In genomic region chr10:125996989-125997388, GRCm38 (mm10) we compare ENCODE assay signal across 11 mouse cellular contexts. TPM values are rescaled to one million over a fixed set of nuclear protein-coding genes. Genes with fewer than 3 reads are reported as not detected.
A peak's percentile ranks its signal among the peaks of the same experiment; 100 is the strongest.
DNase-seq lines count a peak whose midpoint lies in the region; ATAC-seq and TF ChIP-seq lines count a peak whose summit lies in the region.
"Had no signal": no experiment of that assay in that cellular context is flagged by ENCODE, and none has a peak within 500 bp of the region (broad histone marks: within the 10 kb centered on the region; RNA-seq: fewer than 3 reads in every experiment).

No protein-coding gene starts in this region.

- TF ChIP-seq CTCF in kidney, adult 2 months (conservative IDR thresholded peaks at IDR 0.05; ENCODE audit: insufficient read depth, insufficient read length, low read depth, low read length), result no peak
- TF ChIP-seq CTCF in midbrain, postnatal 0 days (IDR thresholded peaks at IDR 0.05), result no peak

- no peak for TF ChIP-seq POLR2A in kidney, adult 2 months (IDR thresholded peaks at IDR 0.05; ENCODE audit: low read depth, low read length)

- peak; percentile 65 for DNase-seq in kidney, adult 2 months
- peak; percentile 15 for DNase-seq in cerebellum, adult 9-10 months
- peak; percentile 78 for DNase-seq in hindbrain, embryonic 14.5 days (ENCODE audit: low spot score)
- peak; percentile 90 for DNase-seq in midbrain, postnatal 0 days (ENCODE audit: low spot score)
- DNase-seq in frontal cortex, postnatal 14 days (ENCODE audit: low spot score in 2 of 2), result no peak
- DNase-seq in right cerebral cortex, postnatal 25 days, result no peak
- no peak for DNase-seq in gastrocnemius, adult 18-20 months (ENCODE audit: low spot score)

- H3K27me3 ChIP-seq in kidney, adult 2 months (replicated peaks; ENCODE audit: control insufficient read depth, insufficient read depth, low read length), result no peaks in the 10 kb centered on the region
- no peaks in the 10 kb centered on the region for H3K27me3 ChIP-seq in kidney, embryonic 15.5 days
- H3K27me3 ChIP-seq in hindbrain, embryonic 14.5 days (ENCODE audit: control insufficient read depth, insufficient read depth, low read length), result no peaks in the 10 kb centered on the region
- no peaks in the 10 kb centered on the region for H3K27me3 ChIP-seq in midbrain, postnatal 0 days (ENCODE audit: insufficient read depth, low read length)
- H3K27me3 ChIP-seq: CH12.LX; limb, embryonic 15.5 days; megakaryocyte, embryonic 14.5 days had no signal

- no peak overlapping the region for H3K4me3 ChIP-seq in kidney, adult 2 months (ENCODE audit: insufficient read depth, low read depth, low read length)
- no peak overlapping the region for H3K4me3 ChIP-seq in kidney, embryonic 15.5 days (replicated peaks)
- no peak overlapping the region for H3K4me3 ChIP-seq in hindbrain, embryonic 14.5 days (replicated peaks; ENCODE audit: low read length)
- H3K4me3 ChIP-seq in midbrain, postnatal 0 days (ENCODE audit: low read depth, low read length), result no peak overlapping the region
- H3K4me3 ChIP-seq: limb, embryonic 15.5 days; megakaryocyte, embryonic 14.5 days had no signal

- H3K9me3 ChIP-seq in kidney, embryonic 15.5 days (replicated peaks), result no peaks in the 10 kb centered on the region
- no peaks in the 10 kb centered on the region for H3K9me3 ChIP-seq in hindbrain, embryonic 14.5 days (ENCODE audit: control insufficient read depth, low read length)
- no peaks in the 10 kb centered on the region for H3K9me3 ChIP-seq in midbrain, postnatal 0 days (ENCODE audit: low read length)
- H3K9me3 ChIP-seq: limb, embryonic 15.5 days had no signal

- WGBS in kidney, adult 2 months, result 42% methylated on average over 9 of the region's 9 CpGs
- WGBS in kidney, embryonic 15.5 days, result 76% methylated on average over 9 of the region's 9 CpGs
- whole genome bisulfite sequencing in hindbrain, embryonic 14.5 days, result 30% methylated on average over 9 of the region's 9 CpGs
- WGBS in midbrain, postnatal 0 days, result 26% methylated on average over 9 of the region's 9 CpGs

- H3K36me3 ChIP-seq in kidney, adult 2 months (ENCODE audit: control insufficient read depth, insufficient read depth, low read length), result no peaks in the 10 kb centered on the region; the same call in none of the 2 replicates
- peaks cover 65% of the 10 kb centered on the region for H3K36me3 ChIP-seq in kidney, embryonic 15.5 days
- no peaks in the 10 kb centered on the region for H3K36me3 ChIP-seq in hindbrain, embryonic 14.5 days (replicated peaks; ENCODE audit: control insufficient read depth, insufficient read depth)
- no peaks in the 10 kb centered on the region for H3K36me3 ChIP-seq in midbrain, postnatal 0 days (ENCODE audit: insufficient read depth, low read length)

- H3K9ac ChIP-seq in kidney, embryonic 15.5 days, result no peak overlapping the region
- H3K9ac ChIP-seq in hindbrain, embryonic 14.5 days, result no peak overlapping the region
- no peak overlapping the region for H3K9ac ChIP-seq in midbrain, postnatal 0 days (replicated peaks; ENCODE audit: low read length, poor library complexity, severe bottlenecking)
- H3K9ac ChIP-seq: limb, embryonic 15.5 days had no signal

- H3K27ac ChIP-seq in kidney, adult 2 months (ENCODE audit: insufficient read depth, low read depth, low read length), result no peak overlapping the region
- no peak overlapping the region for H3K27ac ChIP-seq in kidney, embryonic 15.5 days
- no peak overlapping the region for H3K27ac ChIP-seq in hindbrain, embryonic 14.5 days
- H3K27ac ChIP-seq in midbrain, postnatal 0 days (ENCODE audit: low read depth, low read length), result no peak overlapping the region
- H3K27ac ChIP-seq: limb, embryonic 15.5 days had no signal

- no peaks in the 10 kb centered on the region; the same call in 1 of the 2 replicates for H3K4me1 ChIP-seq in kidney, adult 2 months (ENCODE audit: control insufficient read depth, insufficient read depth, low read length)
- peaks cover 1% of the 10 kb centered on the region; the same call in 1 of the 2 replicates for H3K4me1 ChIP-seq in kidney, embryonic 15.5 days
- 0 out of 2 replicates have a peak, but pooled peaks cover under 1% of the 10 kb centered on the region for H3K4me1 ChIP-seq in hindbrain, embryonic 14.5 days (replicated peaks; ENCODE audit: control insufficient read depth, insufficient read depth, low read length)
- H3K4me1 ChIP-seq in midbrain, postnatal 0 days (ENCODE audit: insufficient read depth, low read length), result no peaks in the 10 kb centered on the region
- H3K4me1 ChIP-seq: megakaryocyte, embryonic 14.5 days had no signal

- no peak for ATAC-seq in kidney, embryonic 15.5 days (replicated peaks; ENCODE audit: low FRiP score)
- peak; percentile 83 for ATAC-seq in hindbrain, embryonic 14.5 days (ENCODE audit: low FRiP score)
- 0 out of 2 replicates have a peak, but pooled peaks have one; percentile 31 for ATAC-seq in midbrain, postnatal 0 days (ENCODE audit: low FRiP score)

- no peak overlapping the region for H3K4me2 ChIP-seq in kidney, embryonic 15.5 days
- no peak overlapping the region for H3K4me2 ChIP-seq in hindbrain, embryonic 14.5 days (replicated peaks)
- no peak overlapping the region for H3K4me2 ChIP-seq in midbrain, postnatal 0 days (ENCODE audit: low read depth, low read length, poor library complexity, severe bottlenecking)
- H3K4me2 ChIP-seq: limb, embryonic 15.5 days had no signal

RNA-seq across cellular contexts. Expression of gene Lrig3, which starts 31.0 kb away (rescaled TPM):
- polyA plus RNA-seq in kidney, adult 2 months (2012; rRNA removed), result 7.1 and 8.8 TPM in 2 replicates
- 22.6 and 24.0 TPM in 2 replicates for polyA plus RNA-seq in kidney, embryonic 15.5 days (2015; fragmentation: Nextera tagmentation; extraction: Ambion mirVana)
- polyA plus RNA-seq in hindbrain, embryonic 14.5 days (2014; fragmentation: Nextera tagmentation; extraction: Ambion mirVana), result 3.9 and 4.4 TPM in 2 replicates
- total RNA-seq in midbrain, postnatal 0 days (2014; rRNA removed), result 5.8 and 7.5 TPM in 2 replicates
- polyA plus RNA-seq in midbrain, postnatal 0 days (2015; fragmentation: Nextera tagmentation; extraction: Ambion mirVana), result 1.6 and 2.3 TPM in 2 replicates
- total RNA-seq in gastrocnemius, adult 18-20 months (2021), result 1 to 10 TPM; 2.8 to 3.2 TPM
- total RNA-seq: CH12.LX had no signal

Comparison
In these comparisons a context has a peak if more than half of its experiments do, and no peak if none do; other contexts are left out.
1. DNase-seq: peak in kidney, adult 2 months (single experiment), cerebellum, adult 9-10 months (single experiment), hindbrain, embryonic 14.5 days (single experiment) and midbrain, postnatal 0 days (single experiment); none in frontal cortex, postnatal 14 days (0 of 2), right cerebral cortex, postnatal 25 days (single experiment) and gastrocnemius, adult 18-20 months (single experiment).